Mouse (Mus musculus) kidney, postnatal 0 days (tissue): Measurements from ENCODE around the gene Plce1. TPM values are rescaled to one million over a fixed set of nuclear protein-coding genes. Genes with fewer than 3 reads are reported as not detected.

ENCODE experiments used
- ATAC-seq: fragments of 200-750 bp; cut with Nextera tagmentation; replicated peaks from 2 replicates; pipeline ENCODE4 v1.8.0; 2017; ENCODE audit warnings: low read depth, moderate number of reproducible peaks, moderate TSS enrichment, moderate library complexity; ENCODE audit not compliant: low FRiP score
- DNase-seq: peaks from one replicate; pipeline ENCODE4 v3.0.0-alpha.2; 2016; ENCODE audit warnings: low spot score
- H3K27ac ChIP-seq: fragments of 300-500 bp; sonication (generic); 2 replicates; pipeline ENCODE4 v1.5.1; 2014; ENCODE audit warnings: mild to moderate bottlenecking
- H3K27me3 ChIP-seq: fragments of 300-500 bp; sonication (generic); 2 replicates; pipeline ENCODE4 v1.6.1; 2014; ENCODE audit warnings: low read length, mixed read lengths; ENCODE audit not compliant: insufficient read depth
- H3K36me3 ChIP-seq: fragments of 300-500 bp; sonication (generic); 2 replicates; pipeline ENCODE4 v1.6.1; 2014; ENCODE audit warnings: low read length, mixed read lengths; ENCODE audit not compliant: insufficient read depth
- H3K4me1 ChIP-seq: fragments of 300-500 bp; sonication (generic); replicated peaks from 2 replicates; pipeline ENCODE4 v1.6.1; 2014; ENCODE audit warnings: antibody characterized with exemption, low read length, mixed read lengths; ENCODE audit not compliant: insufficient read depth
- H3K4me2 ChIP-seq: fragments of 300-500 bp; sonication (generic); 2 replicates; pipeline ENCODE4 v1.6.1; 2014; ENCODE audit warnings: mild to moderate bottlenecking, low read length, moderate library complexity, mixed read lengths
- H3K4me3 ChIP-seq: fragments of 300-500 bp; sonication (generic); replicated peaks from 2 replicates; pipeline ENCODE4 v1.5.1; 2014; ENCODE audit warnings: low read depth, low read length
- H3K9ac ChIP-seq: fragments of 300-500 bp; sonication (generic); 2 replicates; pipeline ENCODE4 v1.6.1; 2014; ENCODE audit warnings: low read depth, low read length
- H3K9me3 ChIP-seq: fragments of 300-500 bp; sonication (generic); replicated peaks from 2 replicates; pipeline ENCODE4 v1.6.1; 2016; ENCODE audit warnings: low read length, inconsistent platforms, mixed read lengths
- CTCF ChIP-seq: IDR thresholded peaks from 2 replicates; pipeline ENCODE4 v1.5.1; 2016; ENCODE audit warnings: antibody characterized with exemption, low read depth, mild to moderate bottlenecking, moderate library complexity
- WGBS: fragments of 180-500 bp; shearing (Covaris S2); extraction: QIAGEN DNeasy Blood & Tissue Kit; methylation state at CpG from one replicate; pipeline ENCODE4 v1.1.7; 2014; 5-methylcytosine and 5-hydroxymethylcytosine counted together
- polyA plus RNA-seq: library from polyadenylated mRNA; unstranded; fragments of >200 nt; fragmentation: Nextera tagmentation; extraction: Ambion mirVana; gene quantifications from 2 replicates; pipeline ENCODE4 v1.2.1, GENCODE M21; 2015

Gene Plce1
- polyA plus RNA-seq, 1 experiment from 2014 or later, result 3.9 TPM

DNA sequence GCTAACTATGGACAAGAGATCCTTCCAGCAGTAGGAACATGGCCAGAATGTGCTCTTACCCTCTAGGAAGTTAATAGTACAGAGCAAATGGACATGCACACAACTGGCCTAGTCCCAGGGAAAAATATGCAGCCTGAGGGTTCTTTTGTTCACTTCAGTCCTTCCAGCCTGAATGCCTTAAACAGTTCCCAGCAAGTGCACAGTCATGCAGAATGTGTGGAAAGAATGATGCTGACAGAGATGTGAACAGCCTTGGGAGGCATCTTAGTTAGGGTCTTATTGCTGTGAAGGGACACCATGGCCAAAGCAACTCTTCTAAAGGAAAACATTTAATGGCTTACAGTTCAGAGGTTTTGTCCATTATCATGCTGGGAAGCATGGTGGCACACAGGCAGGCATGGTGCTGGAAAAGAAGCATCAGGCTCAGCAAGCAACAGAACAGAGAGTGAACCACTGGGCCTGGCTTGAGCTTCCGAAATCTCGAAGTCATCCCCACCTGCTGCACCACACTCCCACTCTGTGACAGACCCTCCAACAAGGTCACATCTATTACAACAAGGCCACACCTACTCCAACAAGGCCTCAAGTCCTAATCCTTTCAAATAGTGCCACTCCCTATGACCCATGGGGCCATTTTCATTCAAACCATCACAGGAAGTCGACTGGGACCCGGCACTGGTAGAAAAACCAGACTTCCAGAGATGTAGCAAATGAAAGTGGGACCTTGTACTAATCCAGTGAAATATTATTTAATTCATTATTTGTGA lies 208.0 kb downstream of the Plce1 start:
- 86% methylated on average over 4 of the region's 4 CpGs for WGBS
- Histone ChIP-seq H3K4me1 (no peaks in the 10 kb centered on the region), H3K9ac (no peak overlapping the region), H3K4me2 (no peak overlapping the region), H3K4me3 (no peak overlapping the region), H3K27me3 (no peaks in the 10 kb centered on the region), H3K9me3 (no peaks in the 10 kb centered on the region), H3K27ac (no peak overlapping the region), H3K36me3 (no peaks in the 10 kb centered on the region)
- no peak for DNase-seq
- no peak for ATAC-seq
- no peak for TF ChIP-seq CTCF

DNA sequence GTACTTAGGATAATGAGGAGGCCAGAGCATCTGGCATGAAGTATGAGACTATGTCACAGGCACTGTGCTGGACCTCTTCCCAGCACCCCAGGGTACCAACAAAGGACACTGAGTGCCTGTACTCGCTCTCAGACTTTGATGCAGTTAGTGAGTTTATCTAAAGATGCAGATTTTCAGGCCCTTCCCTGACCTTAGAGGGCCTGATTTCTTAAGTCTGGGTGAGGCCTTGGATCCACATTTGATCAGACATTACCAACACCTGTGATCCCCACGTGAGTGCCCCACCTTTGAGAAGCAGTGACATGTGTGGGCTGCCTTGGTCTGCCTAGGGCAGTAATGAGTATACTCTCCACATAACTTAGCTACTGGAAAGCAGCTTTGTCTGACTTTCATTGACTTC lies 209.4 kb downstream of the Plce1 start:
- H3K27ac ChIP-seq, result no peak overlapping the region
- H3K4me2 ChIP-seq, result no peak overlapping the region
- H3K9me3 ChIP-seq, result no peaks in the 10 kb centered on the region
- ATAC-seq (no peak), DNase-seq (no peak)
- no peaks in the 10 kb centered on the region for H3K36me3 ChIP-seq
- 83% methylated on average over 2 of the region's 2 CpGs for WGBS
- TF ChIP-seq CTCF, result no peak
- H3K9ac ChIP-seq, result no peak overlapping the region
- H3K27me3 ChIP-seq, result no peaks in the 10 kb centered on the region
- no peak overlapping the region for H3K4me3 ChIP-seq
- H3K4me1 ChIP-seq, result no peaks in the 10 kb centered on the region

DNA sequence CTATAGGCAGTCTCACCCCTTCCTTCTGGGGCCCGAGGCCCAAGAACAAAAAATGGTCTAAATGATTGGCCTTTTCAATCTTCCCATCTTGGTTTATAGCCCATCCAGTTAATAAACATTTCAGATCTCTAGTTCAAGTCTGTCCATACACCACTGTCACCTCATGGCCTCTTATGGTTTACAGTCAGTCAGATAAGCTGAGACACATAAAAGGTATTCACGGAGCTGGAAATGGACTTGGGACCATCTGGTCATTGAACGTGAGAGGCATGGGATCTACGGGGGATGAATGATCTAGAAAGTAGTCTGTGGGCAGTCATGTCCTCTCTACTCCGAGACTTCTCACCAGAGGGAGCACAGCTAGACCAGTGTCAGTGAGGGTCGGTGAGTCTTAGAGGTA lies 210.6 kb downstream of the Plce1 start:
- DNase-seq, result no peak

DNA sequence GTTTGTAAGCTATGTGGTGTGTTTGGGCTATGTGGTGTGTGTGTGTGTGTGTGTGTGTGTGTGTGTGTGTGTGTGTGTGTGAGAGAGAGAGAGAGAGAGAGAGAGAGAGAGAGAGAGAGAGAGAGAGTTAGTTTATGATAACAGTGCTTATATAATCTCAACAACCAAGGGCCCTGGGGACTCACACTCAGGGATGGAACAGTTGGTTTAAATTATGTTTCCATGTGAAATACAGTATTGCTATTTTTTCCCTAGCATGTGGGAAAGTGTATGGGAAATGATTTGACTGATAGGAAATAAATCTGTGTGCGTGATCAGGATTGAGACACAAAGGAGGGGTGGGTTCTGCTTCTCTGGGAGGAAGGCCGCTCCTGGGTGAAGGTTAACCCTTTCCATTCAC lies 212.4 kb downstream of the Plce1 start:
- WGBS, result 55% methylated on average over 2 of the region's 2 CpGs
- H3K4me2 ChIP-seq, result no peak overlapping the region
- H3K27ac ChIP-seq, result no peak overlapping the region
- no peaks in the 10 kb centered on the region for H3K36me3 ChIP-seq
- TF ChIP-seq CTCF, result no peak
- H3K9me3 ChIP-seq, result no peaks in the 10 kb centered on the region
- DNase-seq, result no peak
- no peaks in the 10 kb centered on the region for H3K27me3 ChIP-seq
- no peak overlapping the region for H3K9ac ChIP-seq
- H3K4me3 ChIP-seq, result no peak overlapping the region
- no peak for ATAC-seq
- H3K4me1 ChIP-seq, result no peaks in the 10 kb centered on the region

More for the DNA sequence above, 210.6 kb downstream of the Plce1 start:
- Histone ChIP-seq H3K4me1 (no peaks in the 10 kb centered on the region), H3K36me3 (no peaks in the 10 kb centered on the region), H3K27ac (no peak overlapping the region), H3K4me3 (no peak overlapping the region), H3K9me3 (no peaks in the 10 kb centered on the region), H3K4me2 (no peak overlapping the region), H3K27me3 (no peaks in the 10 kb centered on the region), H3K9ac (no peak overlapping the region)
- no peak for ATAC-seq
- 90% methylated on average over 6 of the region's 6 CpGs for WGBS
- TF ChIP-seq CTCF, result no peak

- WGBS, result 86% methylated on average over 4 of the region's 4 CpGs
- H3K36me3 ChIP-seq, result no peaks in the 10 kb centered on the region
Observed at GRCm38 (mm10) chr19:38693769-38694168, 212.9 kb downstream of the Plce1 start.

GRCm38 (mm10) chr19:38701776-38702175 lies 220.9 kb downstream of the Plce1 start:
- H3K4me2 ChIP-seq, result no peak overlapping the region
- no peak overlapping the region for H3K27ac ChIP-seq
- H3K4me3 ChIP-seq, result no peak overlapping the region
- WGBS, result 88% methylated on average over 8 of the region's 8 CpGs
- H3K9ac ChIP-seq, result no peak overlapping the region
- DNase-seq, result no peak
- no peak for ATAC-seq
- TF ChIP-seq CTCF, result no peak
- H3K4me1 ChIP-seq, result no peaks in the 10 kb centered on the region
- no peaks in the 10 kb centered on the region for H3K9me3 ChIP-seq
- H3K36me3 ChIP-seq, result no peaks in the 10 kb centered on the region
- H3K27me3 ChIP-seq, result no peaks in the 10 kb centered on the region

More at GRCm38 (mm10) chr19:38693769-38694168, 212.9 kb downstream of the Plce1 start:
- H3K27me3 ChIP-seq, result no peaks in the 10 kb centered on the region
- no peaks in the 10 kb centered on the region for H3K9me3 ChIP-seq
- H3K4me2 ChIP-seq, result no peak overlapping the region
- H3K4me1 ChIP-seq, result no peaks in the 10 kb centered on the region
- no peak for TF ChIP-seq CTCF
- no peak overlapping the region for H3K9ac ChIP-seq
- ATAC-seq, result no peak
- H3K27ac ChIP-seq, result no peak overlapping the region
- DNase-seq, result no peak
- H3K4me3 ChIP-seq, result no peak overlapping the region
